Mouse (Mus musculus): Measurements from ENCODE around the gene Olfr522. TPM values are rescaled to one million over a fixed set of nuclear protein-coding genes. Genes with fewer than 3 reads are reported as not detected.

Gene Olfr522
- total and polyA plus RNA-seq, 3 experiments: not detected

- Histone ChIP-seq H3K79me2 (replicated peaks; ENCODE audit: control insufficient read depth, extremely low read depth, insufficient read depth, poor library complexity, severe bottlenecking) (no peaks in the 10 kb centered on the region), H3K9me3 (replicated peaks; ENCODE audit: low read length) (no peaks in the 10 kb centered on the region), H3K27me3 (replicated peaks) (peaks cover 94% of the 10 kb centered on the region), H3K9ac (ENCODE audit: insufficient read depth, low read depth) (no peak overlapping the region), H3K4me1 (ENCODE audit: control insufficient read depth in 1 of 2, insufficient read depth in 2 of 2) (no peaks in the 10 kb centered on the region), H3K27ac (ENCODE audit: insufficient read depth, low read depth) (no peak overlapping the region), H3K36me3 (replicated peaks in 1 of 2; ENCODE audit: control insufficient read depth in 1 of 2, insufficient read depth in 1 of 2, low read length in 1 of 2) (no peaks in the 10 kb centered on the region), H3K4me2 (ENCODE audit: insufficient read depth, low read depth, poor library complexity, severe bottlenecking) (no peak overlapping the region), H3K4me3 (replicated peaks in 1 of 3; ENCODE audit: low read depth in 2 of 3, low read length in 2 of 3, poor library complexity in 1 of 3) (no peak overlapping the region)
- DNase-seq (ENCODE audit: extremely low read depth): no peak
- TF ChIP-seq USF2 (conservative IDR thresholded peaks at IDR 0.05; ENCODE audit: low read depth, low read length) (no peak), ZKSCAN1 (IDR thresholded peaks at IDR 0.05; ENCODE audit: borderline replicate concordance, low read depth, low read length) (no peak), SMC3 (IDR thresholded peaks at IDR 0.05; ENCODE audit: low read depth, low read length) (no peak), TCF12 (IDR thresholded peaks at IDR 0.05; ENCODE audit: low read depth, low read length) (no peak), POLR2A (IDR thresholded peaks at IDR 0.05; ENCODE audit: low read depth, low read length) (no peak), CHD1 (IDR thresholded peaks at IDR 0.05; ENCODE audit: low read depth, low read length) (no peak), KAT2A (IDR thresholded peaks at IDR 0.05; ENCODE audit: insufficient replicate concordance, low read length) (no peak), GABPA (IDR thresholded peaks at IDR 0.05; ENCODE audit: insufficient replicate concordance, low read depth, low read length) (no peak), JUND (conservative IDR thresholded peaks at IDR 0.05; ENCODE audit: low read depth, low read length) (no peak), POLR2AphosphoS2 (IDR thresholded peaks at IDR 0.05; ENCODE audit: low read depth, low read length) (no peak), HCFC1 (IDR thresholded peaks at IDR 0.05; ENCODE audit: low read depth, low read length) (no peak), PAX5 (IDR thresholded peaks at IDR 0.05; ENCODE audit: low read length) (no peak), NRF1 (IDR thresholded peaks at IDR 0.05; ENCODE audit: low read depth, low read length) (no peak), BHLHE40 (IDR thresholded peaks at IDR 0.05; ENCODE audit: low read depth, low read length) (no peak)
- in situ Hi-C loops (cut with MboI; ENCODE audit: low pct_ligation_motif_present, low pct_unique_long_range_greater_than_20kb, low sequenced_read_pairs) (no loop called here), dilution Hi-C loops (cut with MboI; ENCODE audit: extremely low pct_ligation_motif_present, extremely low pct_unique_long_range_greater_than_20kb, low sequenced_read_pairs) (no loop called here)
Measured at GRCm38 (mm10) chr7:140208153-140208552, 43.6 kb upstream of the Olfr522 start.

DNA sequence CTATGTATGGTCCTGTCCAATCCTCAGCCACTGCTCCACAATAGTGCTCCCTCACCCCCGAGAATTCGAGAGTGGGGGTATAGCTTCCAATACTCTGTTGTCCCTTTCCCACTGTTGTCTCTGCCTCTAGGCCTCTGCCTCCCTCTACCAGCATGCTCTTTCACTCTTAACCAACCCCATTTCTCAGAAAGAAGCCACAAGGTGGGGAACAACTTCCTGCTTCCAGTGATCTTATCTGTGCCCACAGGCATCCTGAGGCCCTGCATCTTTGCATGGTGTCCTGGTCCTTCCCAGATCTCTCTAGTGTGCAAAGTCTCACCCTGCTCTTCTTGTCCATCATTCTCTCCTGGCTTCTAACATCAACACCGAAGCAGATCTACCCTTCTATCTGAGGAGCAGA, 42.3 kb upstream of the Olfr522 start:
- no peak for TF ChIP-seq NRF1 (IDR thresholded peaks at IDR 0.05; ENCODE audit: low read depth, low read length)
- TF ChIP-seq RCOR1 (conservative IDR thresholded peaks at IDR 0.05; ENCODE audit: low read depth, low read length): no peak
- no peak for TF ChIP-seq BHLHE40 (IDR thresholded peaks at IDR 0.05; ENCODE audit: low read depth, low read length)
- no peak for TF ChIP-seq CTCF (conservative IDR thresholded peaks at IDR 0.05 in 1 of 2, IDR thresholded peaks at IDR 0.05 in 1 of 2; ENCODE audit: low read depth in 2 of 2, low read length in 2 of 2)
- no peak for TF ChIP-seq RAD21 (IDR thresholded peaks at IDR 0.05; ENCODE audit: low read depth, low read length)
- Histone ChIP-seq H3K79me2 (replicated peaks; ENCODE audit: control insufficient read depth, extremely low read depth, insufficient read depth, poor library complexity, severe bottlenecking) (no peaks in the 10 kb centered on the region), H3K36me3 (replicated peaks in 1 of 2; ENCODE audit: control insufficient read depth in 1 of 2, insufficient read depth in 1 of 2, low read length in 1 of 2) (no peaks in the 10 kb centered on the region), H3K4me2 (ENCODE audit: insufficient read depth, low read depth, poor library complexity, severe bottlenecking) (no peak overlapping the region), H3K9me3 (replicated peaks; ENCODE audit: low read length) (no peaks in the 10 kb centered on the region), H3K27ac (ENCODE audit: insufficient read depth, low read depth) (no peak overlapping the region), H3K27me3 (replicated peaks) (peaks cover 94% of the 10 kb centered on the region), H3K4me3 (replicated peaks in 1 of 3; ENCODE audit: low read depth in 2 of 3, low read length in 2 of 3, poor library complexity in 1 of 3) (no peak overlapping the region), H3K4me1 (ENCODE audit: control insufficient read depth in 1 of 2, insufficient read depth in 2 of 2) (no peaks in the 10 kb centered on the region), H3K9ac (ENCODE audit: insufficient read depth, low read depth) (no peak overlapping the region)
- dilution Hi-C loops (cut with MboI; ENCODE audit: extremely low pct_ligation_motif_present, extremely low pct_unique_long_range_greater_than_20kb, low sequenced_read_pairs): no loop called here
- no peak for DNase-seq (ENCODE audit: extremely low read depth)
- in situ Hi-C loops (cut with MboI; ENCODE audit: low pct_ligation_motif_present, low pct_unique_long_range_greater_than_20kb, low sequenced_read_pairs): no loop called here

All from CH12.LX (cell line).